Mouse (Mus musculus): ENCODE results near the gene Esyt2. TPM values are rescaled to one million over a fixed set of nuclear protein-coding genes. Genes with fewer than 3 reads are reported as not detected.

The Esyt2 gene
- total RNA-seq (2014; rRNA removed) (45.9 and 49.7 TPM in 2 replicates), polyA plus RNA-seq (2015; fragmentation: Nextera tagmentation; extraction: Ambion mirVana) (5.2 and 8.1 TPM in 2 replicates)

DNA sequence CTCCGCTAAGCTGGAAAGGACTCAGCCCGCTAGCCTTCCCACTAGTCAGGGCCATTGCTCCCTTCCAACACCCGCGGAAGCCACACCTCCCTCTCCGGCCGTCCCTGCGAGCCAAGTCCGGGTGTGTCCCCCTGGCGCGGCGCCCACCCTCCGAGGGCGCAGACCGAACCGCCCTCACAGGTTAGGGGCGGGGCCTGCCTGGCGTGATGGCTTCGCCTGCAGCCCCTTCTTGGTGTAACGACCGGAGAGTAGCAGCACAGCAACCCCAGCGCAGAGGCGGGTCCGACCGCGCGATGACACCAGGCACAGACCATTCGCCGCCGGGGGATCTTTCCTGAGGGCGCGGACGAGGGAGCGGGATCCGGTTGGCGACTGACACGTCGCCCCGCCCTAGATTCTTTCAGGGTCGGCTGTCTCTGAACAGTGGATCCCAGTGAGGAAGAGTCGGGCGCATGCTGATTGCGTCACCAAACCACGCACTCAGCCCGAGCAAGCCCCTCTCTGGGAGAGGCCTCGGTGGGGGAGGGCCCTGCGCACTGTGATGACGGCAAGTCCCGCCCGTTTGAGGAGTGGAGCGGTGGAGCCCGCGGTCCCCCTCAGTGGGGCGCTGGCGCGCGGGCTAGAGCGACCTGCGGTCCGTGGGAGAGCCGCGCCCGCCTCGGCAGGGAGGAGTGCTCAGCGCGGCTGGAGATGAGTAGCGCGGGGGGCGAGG lies at the start of gene Esyt2:
TSS of gene Esyt2 (plus strand) at position 544 of the 712 bp plus-strand sequence.
- under 1% methylated on average over 66 of the region's 68 CpGs for WGBS

GRCm38 (mm10) chr12:116231612-116232011 lies 49.4 kb upstream of the Esyt2 start:
- no peaks in the 10 kb centered on the region for H3K4me1 ChIP-seq (ENCODE audit: insufficient read depth)
- 62% methylated on average over 12 of the region's 12 CpGs for WGBS
- TF ChIP-seq CTCF (IDR thresholded peaks at IDR 0.05; ENCODE audit: low read depth): no peak
- H3K9ac ChIP-seq: no peak overlapping the region
- peaks cover 4% of the 10 kb centered on the region; the same call in 1 of the 2 replicates for H3K36me3 ChIP-seq (ENCODE audit: insufficient read depth)
- DNase-seq (no peak), ATAC-seq (no peak)
- H3K4me2 ChIP-seq (ENCODE audit: low read depth): no peak overlapping the region
- H3K4me3 ChIP-seq (ENCODE audit: low read depth, low read length): no peak overlapping the region
- H3K27ac ChIP-seq (ENCODE audit: low read depth, low read length): no peak overlapping the region
- H3K9me3 ChIP-seq (ENCODE audit: low read length): no peaks in the 10 kb centered on the region
- H3K27me3 ChIP-seq (ENCODE audit: insufficient read depth, low read length): no peaks in the 10 kb centered on the region

More for the DNA sequence above, at the start of gene Esyt2:
- H3K9ac ChIP-seq: peak within 1 kb of the TSS; percentile 95
- H3K27ac ChIP-seq (ENCODE audit: low read depth, low read length): peak within 1 kb of the TSS; percentile 98
- peak; percentile 99 for DNase-seq
- H3K36me3 ChIP-seq (ENCODE audit: insufficient read depth): no peaks in the 10 kb centered on the region
- peak within 1 kb of the TSS; percentile 94 for H3K4me3 ChIP-seq (ENCODE audit: low read depth, low read length)
- peaks cover 11% of the 10 kb centered on the region; the same call in 1 of the 2 replicates for H3K4me1 ChIP-seq (ENCODE audit: insufficient read depth)
- no peaks in the 10 kb centered on the region for H3K9me3 ChIP-seq (ENCODE audit: low read length)
- H3K4me2 ChIP-seq (ENCODE audit: low read depth): peak within 1 kb of the TSS; percentile 97
- peak; percentile 72 for TF ChIP-seq CTCF (IDR thresholded peaks at IDR 0.05; ENCODE audit: low read depth)
- no peaks in the 10 kb centered on the region for H3K27me3 ChIP-seq (ENCODE audit: insufficient read depth, low read length)
- ATAC-seq: peak; percentile 96

DNA sequence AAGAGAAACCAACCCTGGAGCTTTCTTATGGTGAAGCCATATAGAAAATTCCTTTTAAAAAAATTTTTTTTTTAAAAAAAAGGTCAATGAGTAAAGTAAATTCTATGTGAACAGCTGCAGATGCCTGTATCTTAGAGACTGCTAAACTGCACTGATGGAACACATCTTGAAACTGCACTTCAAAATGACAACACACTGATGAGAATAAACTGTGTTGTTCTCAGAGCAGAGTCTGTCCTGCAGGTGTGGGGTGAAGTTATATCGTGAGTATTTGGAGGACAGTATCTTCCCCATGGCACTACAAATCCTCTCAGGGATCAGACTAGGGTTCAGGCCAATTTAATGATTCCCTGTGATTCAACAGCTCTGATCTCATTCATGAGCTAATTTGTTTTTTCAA lies 48.9 kb upstream of the Esyt2 start:
- 78% methylated on average over 1 of the region's 1 CpGs for WGBS
- H3K9me3 ChIP-seq (ENCODE audit: low read length): no peaks in the 10 kb centered on the region
- no peak for TF ChIP-seq CTCF (IDR thresholded peaks at IDR 0.05; ENCODE audit: low read depth)

GRCm38 (mm10) chr12:116235356-116235755 lies 45.6 kb upstream of the Esyt2 start:
- Histone ChIP-seq H3K36me3 (ENCODE audit: insufficient read depth) (peaks cover 3% of the 10 kb centered on the region; the same call in 1 of the 2 replicates), H3K4me2 (ENCODE audit: low read depth) (no peak overlapping the region), H3K9me3 (ENCODE audit: low read length) (no peaks in the 10 kb centered on the region), H3K27ac (ENCODE audit: low read depth, low read length) (no peak overlapping the region), H3K27me3 (ENCODE audit: insufficient read depth, low read length) (no peaks in the 10 kb centered on the region), H3K4me3 (ENCODE audit: low read depth, low read length) (no peak overlapping the region), H3K4me1 (ENCODE audit: insufficient read depth) (no peaks in the 10 kb centered on the region), H3K9ac (no peak overlapping the region)
- no peak for ATAC-seq
- no peak for DNase-seq
- 80% methylated on average over 4 of the region's 4 CpGs for WGBS
- peak; percentile 41 for TF ChIP-seq CTCF (IDR thresholded peaks at IDR 0.05; ENCODE audit: low read depth)

More for the DNA sequence above, 48.9 kb upstream of the Esyt2 start:
- Histone ChIP-seq H3K9ac (no peak overlapping the region), H3K4me1 (ENCODE audit: insufficient read depth) (no peaks in the 10 kb centered on the region), H3K4me2 (ENCODE audit: low read depth) (no peak overlapping the region), H3K27me3 (ENCODE audit: insufficient read depth, low read length) (no peaks in the 10 kb centered on the region), H3K27ac (ENCODE audit: low read depth, low read length) (no peak overlapping the region), H3K36me3 (ENCODE audit: insufficient read depth) (0 out of 2 replicates have a peak, but pooled peaks cover 4% of the 10 kb centered on the region), H3K4me3 (ENCODE audit: low read depth, low read length) (no peak overlapping the region)
- DNase-seq: no peak
- no peak for ATAC-seq

- TF ChIP-seq CTCF (IDR thresholded peaks at IDR 0.05; ENCODE audit: low read depth): no peak
Observed at GRCm38 (mm10) chr12:116236658-116237057, 44.3 kb upstream of the Esyt2 start.

GRCm38 (mm10) chr12:116238370-116238769 lies 42.6 kb upstream of the Esyt2 start:
- Histone ChIP-seq H3K9ac (no peak overlapping the region), H3K4me3 (ENCODE audit: low read depth, low read length) (no peak overlapping the region), H3K36me3 (ENCODE audit: insufficient read depth) (peaks cover 13% of the 10 kb centered on the region), H3K4me2 (ENCODE audit: low read depth) (no peak overlapping the region), H3K9me3 (ENCODE audit: low read length) (no peaks in the 10 kb centered on the region), H3K27me3 (ENCODE audit: insufficient read depth, low read length) (no peaks in the 10 kb centered on the region), H3K4me1 (ENCODE audit: insufficient read depth) (no peaks in the 10 kb centered on the region), H3K27ac (ENCODE audit: low read depth, low read length) (no peak overlapping the region)
- DNase-seq: no peak
- no peak for ATAC-seq
- no peak for TF ChIP-seq CTCF (IDR thresholded peaks at IDR 0.05; ENCODE audit: low read depth)

More at GRCm38 (mm10) chr12:116236658-116237057, 44.3 kb upstream of the Esyt2 start:
- ATAC-seq: no peak
- Histone ChIP-seq H3K9ac (no peak overlapping the region), H3K36me3 (ENCODE audit: insufficient read depth) (peaks cover 6% of the 10 kb centered on the region; the same call in 1 of the 2 replicates), H3K4me1 (ENCODE audit: insufficient read depth) (no peaks in the 10 kb centered on the region), H3K4me3 (ENCODE audit: low read depth, low read length) (no peak overlapping the region), H3K4me2 (ENCODE audit: low read depth) (no peak overlapping the region), H3K27ac (ENCODE audit: low read depth, low read length) (no peak overlapping the region), H3K27me3 (ENCODE audit: insufficient read depth, low read length) (no peaks in the 10 kb centered on the region), H3K9me3 (ENCODE audit: low read length) (no peaks in the 10 kb centered on the region)
- DNase-seq: no peak
- WGBS: 84% methylated on average over 3 of the region's 3 CpGs

- H3K27ac ChIP-seq (ENCODE audit: low read depth, low read length): no peak overlapping the region
- H3K4me1 ChIP-seq (ENCODE audit: insufficient read depth): no peaks in the 10 kb centered on the region
- H3K4me2 ChIP-seq (ENCODE audit: low read depth): no peak overlapping the region
- no peak for DNase-seq
- H3K27me3 ChIP-seq (ENCODE audit: insufficient read depth, low read length): no peaks in the 10 kb centered on the region
- ATAC-seq: no peak
- no peak overlapping the region for H3K9ac ChIP-seq
- peaks cover 13% of the 10 kb centered on the region for H3K36me3 ChIP-seq (ENCODE audit: insufficient read depth)
- no peak for TF ChIP-seq CTCF (IDR thresholded peaks at IDR 0.05; ENCODE audit: low read depth)
- no peaks in the 10 kb centered on the region for H3K9me3 ChIP-seq (ENCODE audit: low read length)
- whole genome bisulfite sequencing: 76% methylated on average over 3 of the region's 3 CpGs
- no peak overlapping the region for H3K4me3 ChIP-seq (ENCODE audit: low read depth, low read length)
Observed at GRCm38 (mm10) chr12:116238803-116239202, 42.2 kb upstream of the Esyt2 start.
